Mouse (Mus musculus) intestine, embryonic 14.5 days (tissue): ENCODE results near the gene Casp7. TPM values are rescaled to one million over a fixed set of nuclear protein-coding genes. Genes with fewer than 3 reads are reported as not detected.
A peak's percentile ranks its signal among the peaks of the same experiment; 100 is the strongest.
"Not testable (repeated sequence)": the region's sequence is repeated elsewhere in the genome, so short reads cannot be mapped to it uniquely, and the experiment has no call there.

Experiments
- ATAC-seq: fragments of 200-750 bp; cut with Nextera tagmentation; replicated peaks from 2 replicates; pipeline ENCODE4 v1.8.0; 2017; ENCODE audit warnings: low read depth, moderate number of reproducible peaks, moderate TSS enrichment, moderate library complexity; ENCODE audit not compliant: low FRiP score, low TSS enrichment
- DNase-seq: peaks from one replicate; pipeline ENCODE4 v3.0.0-alpha.2; 2018; ENCODE audit warnings: low spot score
- H3K27ac ChIP-seq: fragments of 300-500 bp; sonication (generic); 2 replicates; pipeline ENCODE4 v1.5.1; 2014; ENCODE audit warnings: low read depth, mild to moderate bottlenecking, control low read depth
- H3K27me3 ChIP-seq: fragments of 300-500 bp; sonication (generic); replicated peaks from 2 replicates; pipeline ENCODE4 v1.6.1; 2014; ENCODE audit warnings: low read length, control low read depth; ENCODE audit not compliant: control insufficient read depth, insufficient read depth
- H3K36me3 ChIP-seq: fragments of 300-500 bp; sonication (generic); 2 replicates; pipeline ENCODE4 v1.6.1; 2014; ENCODE audit warnings: low read length, control low read depth; ENCODE audit not compliant: control insufficient read depth, insufficient read depth
- H3K4me1 ChIP-seq: fragments of 300-500 bp; sonication (generic); replicated peaks from 2 replicates; pipeline ENCODE4 v1.6.1; 2014; ENCODE audit warnings: low read length, control low read depth, mixed read lengths; ENCODE audit not compliant: control insufficient read depth, insufficient read depth
- H3K4me2 ChIP-seq: fragments of 300-500 bp; sonication (generic); 2 replicates; pipeline ENCODE4 v1.6.1; 2014; ENCODE audit warnings: low read length
- H3K4me3 ChIP-seq: fragments of 300-500 bp; sonication (generic); 2 replicates; pipeline ENCODE4 v1.5.1; 2014; ENCODE audit warnings: low read depth, low read length, control low read depth, mixed read lengths
- H3K9ac ChIP-seq: fragments of 300-500 bp; sonication (generic); 2 replicates; pipeline ENCODE4 v1.6.1; 2014; ENCODE audit warnings: mild to moderate bottlenecking, low read length
- H3K9me3 ChIP-seq: fragments of 300-500 bp; sonication (generic); 2 replicates; pipeline ENCODE4 v1.6.1; 2016; ENCODE audit warnings: low read length, control low read depth; ENCODE audit not compliant: control insufficient read depth
- WGBS: fragments of 180-500 bp; shearing (Covaris S2); extraction: QIAGEN DNeasy Blood & Tissue Kit; methylation state at CpG from one replicate; pipeline ENCODE4 v1.1.7; 2014; 5-methylcytosine and 5-hydroxymethylcytosine counted together
- polyA plus RNA-seq: library from polyadenylated mRNA; unstranded; fragments of >200 nt; fragmentation: Nextera tagmentation; extraction: Ambion mirVana; gene quantifications from 2 replicates; pipeline ENCODE4 v1.2.1, GENCODE M21; 2014

Casp7 gene
- polyA plus RNA-seq, 1 experiment from 2014 or later = 27.1 TPM

DNA sequence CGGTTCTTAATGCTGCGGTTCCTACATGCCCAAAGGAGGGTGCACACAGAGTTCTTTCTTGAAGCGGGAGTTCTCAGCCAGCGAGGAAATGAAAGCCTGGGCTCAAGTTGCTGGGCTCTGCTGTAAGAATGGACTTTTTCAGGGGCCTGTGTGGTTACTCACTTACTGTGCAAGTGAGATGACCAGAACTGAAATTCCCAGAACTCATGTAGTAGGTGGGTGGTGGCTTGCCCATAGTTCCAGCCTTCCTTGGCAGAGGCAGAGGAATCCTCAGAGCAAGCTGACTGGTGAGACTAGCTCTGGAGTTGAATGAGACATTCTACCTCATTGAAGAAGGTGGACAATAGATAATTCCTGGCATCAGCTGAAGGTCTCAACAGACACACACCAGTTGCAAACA lies 8.9 kb downstream of the Casp7 start:
- no peak overlapping the region for H3K9ac ChIP-seq
- H3K4me2 ChIP-seq = no peak overlapping the region
- H3K4me3 ChIP-seq = no peak overlapping the region
- WGBS = 95% methylated on average over 4 of the region's 4 CpGs
- H3K4me1 ChIP-seq = no peaks in the 10 kb centered on the region
- H3K36me3 ChIP-seq = peaks cover 17% of the 10 kb centered on the region
- DNase-seq (no peak), ATAC-seq (no peak)
- H3K27me3 ChIP-seq = no peaks in the 10 kb centered on the region
- H3K27ac ChIP-seq = no peak overlapping the region
- H3K9me3 ChIP-seq = no peaks in the 10 kb centered on the region

DNA sequence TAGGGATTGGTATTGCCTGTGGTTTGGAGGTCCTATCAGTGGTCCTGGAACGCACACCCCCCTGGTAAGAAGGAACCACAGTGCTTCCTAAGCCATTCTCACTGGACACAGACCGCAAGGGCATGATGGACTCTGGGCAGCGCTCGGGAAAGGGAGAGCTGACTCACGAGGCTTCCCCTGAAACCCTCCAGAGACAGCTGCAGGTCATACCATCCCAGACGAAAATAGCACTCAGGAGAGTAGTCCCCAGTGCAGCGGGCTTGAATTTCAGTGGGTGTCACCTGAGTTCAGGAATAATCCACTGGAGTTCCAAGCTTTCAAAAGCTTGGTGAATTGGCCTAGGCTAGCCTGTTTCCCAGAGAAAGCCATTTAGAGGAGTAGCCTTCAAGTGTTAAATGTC lies 9.7 kb downstream of the Casp7 start:
- ATAC-seq (no peak), DNase-seq (no peak)
- Histone ChIP-seq H3K27ac (no peak overlapping the region), H3K4me3 (no peak overlapping the region), H3K9me3 (no peaks in the 10 kb centered on the region), H3K4me1 (no peaks in the 10 kb centered on the region), H3K4me2 (no peak overlapping the region), H3K27me3 (no peaks in the 10 kb centered on the region), H3K36me3 (peaks cover 17% of the 10 kb centered on the region), H3K9ac (no peak overlapping the region)
- 91% methylated on average over 7 of the region's 7 CpGs for WGBS

DNA sequence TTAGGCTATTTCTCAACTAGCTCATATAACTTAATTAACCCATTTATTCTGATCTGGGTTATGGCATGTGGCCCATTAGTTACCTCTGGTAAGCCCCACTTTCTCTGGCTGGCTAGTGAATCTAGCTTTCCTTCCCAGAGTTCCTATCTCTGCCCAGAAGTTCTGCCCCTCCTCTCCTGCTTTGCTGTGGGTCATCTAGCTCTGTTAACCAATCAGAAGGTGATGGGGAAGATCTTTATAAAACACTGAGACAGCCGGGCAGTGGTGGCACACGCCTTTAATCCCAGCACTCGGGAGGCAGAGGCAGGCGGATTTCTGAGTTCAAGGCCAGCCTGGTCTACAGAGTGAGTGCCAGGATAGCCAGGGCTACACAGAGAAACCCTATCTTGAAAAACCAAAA lies 13.0 kb downstream of the Casp7 start:
- H3K27ac ChIP-seq, H3K9me3 ChIP-seq, H3K36me3 ChIP-seq, ATAC-seq, H3K4me3 ChIP-seq, DNase-seq, H3K27me3 ChIP-seq, H3K4me1 ChIP-seq, H3K4me2 ChIP-seq, H3K9ac ChIP-seq: not testable (repeated sequence)
- WGBS = 95% methylated on average over 4 of the region's 4 CpGs

DNA sequence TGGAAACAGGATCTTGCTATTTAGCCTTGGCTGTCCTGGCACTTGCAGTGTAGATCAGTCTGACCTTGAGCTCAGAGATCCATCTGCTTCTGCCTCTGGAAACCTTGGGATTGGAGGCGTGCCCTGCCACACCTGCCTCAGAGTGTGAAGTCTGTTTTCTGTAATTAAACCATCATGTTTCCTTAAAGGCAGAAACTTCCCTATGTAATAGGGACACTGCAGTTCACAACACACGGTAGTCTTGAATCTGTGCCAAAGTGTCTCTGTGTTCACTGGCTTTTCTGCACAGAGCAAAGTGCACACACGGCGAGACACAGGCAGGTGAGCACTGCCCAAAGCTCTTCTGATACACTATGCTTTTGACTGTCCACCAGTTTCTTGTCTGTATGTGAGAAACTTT lies 21.5 kb downstream of the Casp7 start:
- Histone ChIP-seq H3K9me3 (no peaks in the 10 kb centered on the region), H3K27me3 (no peaks in the 10 kb centered on the region), H3K4me1 (peaks cover 8% of the 10 kb centered on the region), H3K27ac (no peak overlapping the region), H3K9ac (no peak overlapping the region), H3K4me3 (no peak overlapping the region), H3K4me2 (no peak overlapping the region), H3K36me3 (no peaks in the 10 kb centered on the region)
- ATAC-seq = no peak
- WGBS = 86% methylated on average over 4 of the region's 4 CpGs
- no peak for DNase-seq

DNA sequence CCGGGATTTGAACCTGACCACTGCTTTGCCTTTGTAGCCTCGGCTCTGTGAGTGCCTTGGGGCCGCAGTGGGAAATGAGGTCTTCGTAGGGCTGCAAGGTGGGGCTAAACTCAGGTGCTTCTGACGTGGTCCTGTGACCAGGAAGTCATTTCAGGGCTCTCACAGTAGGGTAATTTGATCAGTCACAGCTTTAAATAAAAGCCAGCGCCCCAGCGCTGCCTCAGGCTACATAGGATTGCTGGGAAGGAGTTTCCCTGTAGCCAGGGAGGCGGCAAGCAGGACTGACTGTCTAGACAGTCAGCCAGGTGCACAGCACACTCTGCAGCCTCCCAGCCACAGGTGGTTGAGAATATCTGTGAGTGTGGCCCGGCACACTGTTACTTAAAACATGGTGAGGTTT lies 22.5 kb downstream of the Casp7 start:
- Histone ChIP-seq H3K4me1 (peaks cover 18% of the 10 kb centered on the region), H3K9ac (no peak overlapping the region), H3K9me3 (no peaks in the 10 kb centered on the region), H3K36me3 (no peaks in the 10 kb centered on the region), H3K4me2 (no peak overlapping the region), H3K4me3 (no peak overlapping the region), H3K27ac (no peak overlapping the region), H3K27me3 (no peaks in the 10 kb centered on the region)
- DNase-seq = no peak
- 72% methylated on average over 9 of the region's 9 CpGs for WGBS
- ATAC-seq = no peak

DNA sequence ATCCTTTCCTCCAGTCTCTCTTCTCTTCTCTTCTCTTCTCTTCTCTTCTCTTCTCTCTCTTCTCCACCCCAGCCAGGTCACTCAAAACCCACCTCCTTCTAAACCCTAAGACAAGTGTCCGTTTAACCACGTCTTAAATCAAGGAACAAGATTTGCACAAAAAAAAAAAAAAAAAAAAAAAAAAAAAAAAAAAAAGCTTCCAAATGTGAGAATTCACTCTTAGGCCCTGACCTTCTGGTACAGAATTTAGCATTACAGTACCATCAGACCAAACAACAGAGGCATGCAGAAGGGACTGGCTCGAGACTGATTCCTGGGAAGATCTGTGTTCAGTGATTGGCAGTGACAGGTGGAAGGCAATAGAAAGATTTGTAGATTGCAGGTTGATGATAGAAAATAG lies 23.4 kb downstream of the Casp7 start:
- ATAC-seq (no peak), DNase-seq (no peak)
- peaks cover 27% of the 10 kb centered on the region for H3K4me1 ChIP-seq
- H3K36me3 ChIP-seq = no peaks in the 10 kb centered on the region
- no peak overlapping the region for H3K27ac ChIP-seq
- 84% methylated on average over 3 of the region's 3 CpGs for WGBS
- H3K4me3 ChIP-seq = no peak overlapping the region
- no peak overlapping the region for H3K9ac ChIP-seq
- H3K27me3 ChIP-seq = no peaks in the 10 kb centered on the region
- no peak overlapping the region for H3K4me2 ChIP-seq
- H3K9me3 ChIP-seq = no peaks in the 10 kb centered on the region

DNA sequence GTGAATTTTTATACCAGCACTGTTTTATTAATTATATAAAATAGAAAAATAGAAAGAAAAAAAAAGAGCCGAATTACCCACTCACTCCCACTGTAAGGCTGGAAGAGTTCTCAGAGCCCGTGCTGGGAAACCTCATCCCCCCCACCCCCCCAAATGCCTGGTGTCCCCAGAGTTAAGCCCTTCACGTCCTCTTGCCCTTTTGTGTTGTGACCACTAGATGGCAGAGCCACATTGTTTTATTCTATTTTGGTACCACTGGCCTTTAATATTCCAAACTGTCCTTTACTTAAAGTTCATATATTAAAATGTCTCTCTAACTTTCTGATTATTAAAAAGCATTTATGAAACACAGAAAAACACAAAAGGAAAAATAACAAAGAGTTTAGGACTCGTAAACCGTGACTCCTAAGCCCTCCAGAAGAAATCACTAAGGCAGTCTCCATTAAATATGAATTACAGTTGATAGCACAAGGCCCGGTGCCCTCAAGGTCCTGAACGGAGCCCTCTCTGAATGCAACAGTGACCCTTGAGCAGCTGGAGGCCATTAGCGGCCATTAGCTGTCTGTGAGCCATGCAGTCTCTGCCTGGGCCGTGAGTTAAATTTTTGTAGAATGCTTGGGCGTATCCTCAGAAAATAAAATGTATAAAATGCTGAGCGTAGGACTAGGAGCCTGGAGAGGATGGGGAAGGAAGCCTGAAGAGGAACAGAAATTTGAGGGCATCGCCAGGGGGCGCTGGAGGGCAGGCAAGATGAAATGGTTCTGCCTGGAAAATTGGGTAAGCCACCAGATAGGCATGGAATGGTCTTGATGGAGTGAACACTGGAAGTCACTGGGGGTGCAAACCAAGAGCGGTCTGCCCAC lies 25.8 kb downstream of the Casp7 start:
- H3K4me2 ChIP-seq = peak overlapping the region; percentile 22; the same call in 1 of the 2 replicates
- H3K4me3 ChIP-seq = no peak overlapping the region
- peaks cover 39% of the 10 kb centered on the region for H3K4me1 ChIP-seq
- H3K36me3 ChIP-seq = no peaks in the 10 kb centered on the region
- peak overlapping the region; percentile 34; the same call in 1 of the 2 replicates for H3K27ac ChIP-seq
- H3K27me3 ChIP-seq = no peaks in the 10 kb centered on the region
- peak; percentile 94 for DNase-seq
- ATAC-seq = no peak
- 30% methylated on average over 14 of the region's 14 CpGs for WGBS
- H3K9ac ChIP-seq = no peak overlapping the region
- H3K9me3 ChIP-seq = no peaks in the 10 kb centered on the region

DNA sequence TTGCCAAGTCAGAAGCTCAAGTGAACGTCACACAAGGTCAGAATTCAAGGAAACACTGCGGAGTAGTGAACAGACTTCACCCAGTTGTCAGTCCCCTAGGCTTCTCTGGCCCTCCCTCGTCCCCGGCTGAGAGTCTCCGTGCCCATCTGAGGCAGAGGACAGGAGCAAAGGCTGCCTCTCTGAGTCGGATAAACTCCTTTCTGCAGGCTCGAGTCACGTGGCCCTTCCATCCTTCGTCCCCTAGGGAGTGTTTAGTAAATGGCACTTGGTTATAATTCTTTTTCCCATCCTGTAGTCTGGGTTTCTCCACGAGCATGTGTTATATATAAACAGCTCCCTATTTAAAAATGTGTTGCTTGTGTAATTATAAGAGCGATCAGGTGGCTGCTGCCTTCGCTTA lies 26.4 kb downstream of the Casp7 start:
- no peaks in the 10 kb centered on the region for H3K36me3 ChIP-seq
- H3K9me3 ChIP-seq = no peaks in the 10 kb centered on the region
- peak overlapping the region; percentile 22; the same call in 1 of the 2 replicates for H3K4me2 ChIP-seq
- ATAC-seq = no peak
- WGBS = 36% methylated on average over 12 of the region's 12 CpGs
- H3K27ac ChIP-seq = peak overlapping the region; percentile 34; the same call in 1 of the 2 replicates
- H3K4me3 ChIP-seq = no peak overlapping the region
- no peak overlapping the region for H3K9ac ChIP-seq
- no peak for DNase-seq
- no peaks in the 10 kb centered on the region for H3K27me3 ChIP-seq
- H3K4me1 ChIP-seq = peaks cover 39% of the 10 kb centered on the region
